Mouse (Mus musculus) stomach, postnatal 0 days (tissue): Measurements from ENCODE around the gene Elp1.

Experiments
- CTCF ChIP-seq: IDR thresholded peaks from 2 replicates; pipeline ENCODE4 v1.5.1; 2016; ENCODE audit warnings: antibody characterized with exemption, low read depth, mild to moderate bottlenecking, moderate library complexity
- EP300 ChIP-seq: optimal IDR thresholded peaks from 2 replicates; pipeline ENCODE3; 2016; ENCODE audit warnings: antibody characterized with exemption

DNA sequence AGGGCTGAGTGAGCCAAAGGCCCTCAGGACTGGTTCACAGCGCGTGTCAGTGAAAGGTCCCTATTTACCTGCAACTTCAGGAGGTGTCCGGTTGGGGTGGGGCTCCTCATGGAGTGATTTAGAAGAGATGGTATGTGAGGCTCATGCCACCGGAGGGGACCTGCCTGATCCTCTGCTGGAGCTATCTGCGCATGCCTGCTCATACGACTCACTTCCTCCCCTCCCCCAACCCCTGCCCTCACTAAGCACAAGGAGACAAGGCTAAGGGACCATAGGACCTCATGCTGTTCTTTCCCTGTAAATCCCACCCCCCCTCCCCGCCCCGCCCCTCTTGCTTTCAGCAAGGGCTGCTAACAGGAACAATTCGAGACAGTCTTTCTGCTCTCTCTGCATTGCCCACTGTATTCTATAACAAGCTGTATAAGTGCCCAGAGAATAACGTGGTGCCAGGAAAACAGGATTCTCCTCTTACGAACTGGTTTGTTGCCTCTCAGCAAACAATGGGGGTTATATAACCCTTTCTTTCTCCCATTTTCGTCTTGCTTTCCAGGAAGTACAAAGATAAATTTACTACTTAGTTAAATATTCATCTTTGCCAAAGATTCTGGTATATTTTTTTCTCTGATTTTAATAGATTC is 43.9 kb upstream of the Elp1 start:
- TF ChIP-seq CTCF = no peak
- no peak for TF ChIP-seq EP300
